Mouse (Mus musculus) thymus, postnatal 4 days (tissue): ENCODE data around the gene Vamp8.
A peak's percentile ranks its signal among the peaks of the same experiment; 100 is the strongest.

Experiments
- DNase-seq: peaks from one replicate; pipeline ENCODE4 v3.0.0; 2021

Vamp8 gene

DNA sequence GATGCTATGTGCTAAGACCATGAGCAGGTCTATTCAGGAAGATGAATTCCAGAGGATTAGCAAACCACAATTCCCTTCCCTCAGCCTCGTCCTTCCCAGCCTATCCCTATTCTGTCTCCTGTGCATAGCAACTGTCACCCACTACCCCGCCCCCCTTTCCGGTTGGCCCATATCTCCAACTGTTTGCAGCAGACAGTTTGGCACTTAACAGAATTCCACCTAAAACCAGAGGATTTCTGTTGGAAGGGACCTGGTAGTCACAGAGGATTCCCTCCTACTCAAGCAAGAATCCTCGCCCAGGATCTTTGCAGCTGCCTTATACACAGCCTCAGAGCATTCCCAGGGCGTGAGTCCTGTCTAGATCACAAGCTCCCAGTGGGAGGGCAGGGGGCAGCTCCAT lies 19.4 kb downstream of the Vamp8 start:
- no peak for DNase-seq

DNA sequence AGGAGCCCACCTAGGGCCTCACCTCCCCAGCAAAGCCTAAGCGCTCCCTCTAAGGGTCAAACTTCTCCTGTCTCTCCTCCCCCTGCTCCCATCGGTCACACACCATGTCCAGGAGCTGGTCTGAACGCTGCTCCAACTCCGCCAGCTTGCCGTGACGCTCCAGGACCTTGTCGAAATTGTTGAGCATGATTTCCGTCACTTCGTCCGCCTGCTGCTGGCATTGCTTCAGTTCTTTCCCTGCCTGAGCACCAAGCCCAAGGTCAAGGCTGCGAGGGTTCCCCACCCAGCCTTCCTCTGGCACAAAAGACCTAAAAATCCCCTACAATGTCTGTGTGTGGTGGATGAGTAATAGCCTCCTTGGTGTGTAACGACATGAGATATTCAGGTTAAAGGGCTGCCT lies 20.4 kb downstream of the Vamp8 start:
- no peak for DNase-seq

- DNase-seq = no peak
These were observed 20.9 kb downstream of the Vamp8 start for GRCm38 (mm10) chr6:72369557-72369956.

DNA sequence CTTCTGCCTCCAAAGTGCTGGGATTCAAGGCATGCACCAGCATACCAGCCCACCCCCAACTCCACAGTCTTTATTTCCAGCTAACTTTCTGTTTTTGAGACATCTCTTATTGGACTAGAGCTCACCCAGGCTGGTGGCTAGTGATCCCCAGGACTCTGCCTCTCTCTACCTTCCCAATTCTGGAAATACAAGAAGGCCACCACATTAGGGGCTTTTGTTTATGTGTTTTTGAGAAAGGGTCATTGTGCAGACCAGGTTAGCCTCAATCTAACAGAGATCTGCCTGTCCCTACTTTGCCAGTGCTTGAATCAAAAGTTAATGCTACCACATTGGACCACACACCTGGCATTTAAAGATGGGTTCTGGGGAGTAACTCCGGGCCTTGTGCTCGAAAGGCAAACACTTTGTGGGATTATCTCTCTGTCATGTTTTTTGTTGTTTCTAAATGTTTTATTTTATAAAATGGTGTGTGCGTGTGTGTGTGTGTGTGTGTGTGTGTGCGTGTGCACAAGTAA lies 23.0 kb downstream of the Vamp8 start:
- DNase-seq = no peak

GRCm38 (mm10) chr6:72366844-72367443 lies 23.6 kb downstream of the Vamp8 start, which contains the start of gene Rnf181:
Rnf181 (minus strand) TSS chr6:72366956.
- DNase-seq = no peak

DNA sequence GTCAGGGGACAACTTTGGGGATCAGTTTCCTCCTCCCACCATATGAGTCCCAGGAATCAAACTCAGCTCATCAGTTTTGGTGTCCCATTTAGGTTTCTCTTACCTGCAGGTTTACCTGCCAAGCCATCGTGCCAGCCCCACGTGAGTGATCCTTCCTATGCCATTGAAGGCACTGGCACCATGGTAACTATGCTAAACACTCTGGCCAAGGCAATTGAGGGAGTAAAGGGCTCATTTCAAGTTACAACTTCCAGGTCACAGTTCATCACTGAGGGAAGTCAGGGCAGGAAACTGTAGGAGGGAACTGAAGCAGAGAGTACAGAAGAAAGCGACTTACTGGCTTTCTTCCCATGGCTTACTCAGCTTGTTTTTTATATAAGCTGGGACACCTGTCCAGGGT lies 24.2 kb downstream of the Vamp8 start:
- DNase-seq = no peak

GRCm38 (mm10) chr6:72364985-72365384 lies 25.5 kb downstream of the Vamp8 start:
- DNase-seq = no peak

GRCm38 (mm10) chr6:72364009-72364408 lies 26.5 kb downstream of the Vamp8 start:
- no peak for DNase-seq

- peak; percentile 91 for DNase-seq
These were observed 28.1 kb downstream of the Vamp8 start for GRCm38 (mm10) chr6:72362132-72363028.

DNA sequence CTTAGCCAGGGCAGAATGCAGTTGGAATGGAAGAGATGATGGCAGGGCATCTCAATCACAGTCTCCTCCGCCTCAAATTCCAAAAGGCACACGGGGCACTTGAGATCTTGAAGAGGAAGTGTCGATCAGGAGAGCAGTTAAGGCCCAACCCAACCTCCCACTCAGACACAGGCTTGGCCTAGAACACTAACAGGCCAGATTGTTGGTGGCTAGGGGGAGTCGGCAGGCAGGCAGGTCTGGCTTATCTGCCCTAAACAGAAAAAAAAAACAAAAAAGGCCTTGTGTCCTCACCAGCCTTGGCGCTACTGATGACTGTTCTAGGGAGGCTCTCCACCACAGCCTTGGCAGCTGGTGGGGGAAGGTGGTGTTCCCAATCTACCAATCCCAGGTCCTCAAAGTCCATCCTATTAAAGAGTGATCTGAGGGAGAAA lies 29.4 kb downstream of the Vamp8 start:
- DNase-seq = no peak

DNA sequence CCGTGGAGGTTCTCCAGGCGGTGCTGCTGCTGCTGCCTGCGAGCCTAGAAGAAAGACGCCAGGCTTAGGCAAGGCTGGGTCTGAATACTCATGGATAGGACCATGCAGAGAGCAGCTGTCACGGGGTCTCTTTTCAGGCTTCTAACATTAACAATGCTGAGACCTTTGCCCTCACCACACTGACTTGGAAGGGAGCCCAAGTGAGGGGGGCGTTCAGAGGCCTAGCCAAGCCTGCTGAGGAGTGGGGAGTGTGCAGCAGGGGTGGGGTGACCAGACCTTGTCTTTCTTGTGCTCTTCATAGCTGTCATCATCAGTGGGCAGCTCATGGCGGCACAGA lies 29.9 kb downstream of the Vamp8 start:
- DNase-seq = no peak

GRCm38 (mm10) chr6:72359891-72360598 lies 30.5 kb downstream of the Vamp8 start:
- DNase-seq = no peak

GRCm38 (mm10) chr6:72359343-72359742 lies 31.2 kb downstream of the Vamp8 start:
- DNase-seq = no peak

DNA sequence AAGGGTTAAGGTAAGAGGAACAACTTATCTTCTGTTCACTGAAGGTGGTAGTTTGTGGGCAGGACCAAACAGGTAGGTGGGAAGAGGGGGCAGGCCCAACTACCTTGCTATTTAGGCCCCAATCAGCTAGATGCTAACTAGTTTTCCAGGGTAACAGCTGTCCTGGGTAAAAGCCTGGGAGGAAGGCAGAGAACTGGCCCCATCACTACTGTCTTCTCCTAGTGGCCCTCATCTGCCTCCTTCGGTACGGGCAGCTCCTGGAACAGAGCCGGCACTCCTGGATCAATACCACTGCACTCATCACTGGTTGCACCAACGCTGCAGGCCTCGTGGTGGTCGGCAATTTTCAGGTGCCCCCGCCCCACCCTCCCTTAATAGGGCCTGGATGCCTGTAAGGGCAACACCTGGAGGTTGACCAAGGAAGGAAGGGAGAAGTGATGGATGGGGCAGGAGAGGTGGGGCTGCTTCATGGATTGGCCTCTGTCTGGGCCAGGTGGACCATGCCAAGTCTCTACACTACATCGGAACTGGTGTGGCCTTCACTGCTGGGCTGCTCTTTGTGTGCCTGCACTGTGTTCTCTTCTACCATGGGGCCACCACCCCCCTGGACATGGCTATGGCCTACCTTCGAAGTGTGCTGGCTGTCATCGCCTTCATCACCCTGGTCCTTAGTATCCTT lies 32.3 kb downstream of the Vamp8 start:
- no peak for DNase-seq

- no peak for DNase-seq
These were observed 33.1 kb downstream of the Vamp8 start for GRCm38 (mm10) chr6:72357164-72358079.

GRCm38 (mm10) chr6:72356001-72356532 lies 34.4 kb downstream of the Vamp8 start:
- no peak for DNase-seq

DNA sequence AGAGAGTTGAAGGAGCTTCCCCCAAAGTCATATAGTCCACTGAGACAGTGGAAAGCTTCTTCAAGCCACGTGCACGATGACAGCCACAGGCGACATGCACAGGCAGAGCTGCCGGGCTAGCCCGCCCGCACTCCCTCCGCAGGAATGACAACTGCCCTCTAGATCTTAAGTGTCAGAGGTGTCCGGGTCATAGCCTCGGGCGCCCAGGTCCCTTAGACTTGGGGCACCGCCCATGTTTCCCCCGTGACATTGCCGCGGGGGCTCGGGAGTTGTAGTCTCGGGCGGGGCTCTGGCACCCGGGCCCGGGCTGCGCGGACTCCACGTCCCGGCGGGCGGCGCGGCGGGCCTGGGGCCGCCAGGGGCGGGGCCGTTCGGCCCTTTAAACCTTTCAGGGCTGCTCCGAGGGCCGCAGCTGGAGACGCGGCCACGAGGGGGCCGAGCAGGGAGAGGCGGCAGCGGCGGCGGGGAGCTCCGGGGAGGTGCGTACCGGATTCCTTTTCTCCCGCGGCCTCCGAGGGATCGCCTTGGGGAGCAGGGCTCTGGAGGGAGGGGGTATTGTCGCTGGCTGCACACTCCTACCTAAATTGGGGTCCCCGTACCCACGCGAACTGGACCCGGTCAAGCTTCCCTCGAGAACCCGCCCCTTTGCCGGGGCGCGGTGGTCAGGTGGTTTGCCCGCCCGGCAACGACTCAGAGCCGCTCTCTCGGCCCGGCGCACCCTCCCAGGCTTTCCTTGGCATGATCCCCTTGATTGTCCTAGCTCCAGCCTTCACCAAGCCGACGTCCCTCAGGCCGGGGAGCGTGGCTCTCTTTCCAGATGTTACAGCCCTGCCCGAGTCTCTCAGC lies 35.2 kb downstream of the Vamp8 start, which contains the start of gene Tmem150a:
Tmem150a (plus strand) TSS at position 382 of the 846 bp plus-strand sequence.
- DNase-seq = peak; percentile 73

GRCm38 (mm10) chr6:72354025-72354424 lies 36.5 kb downstream of the Vamp8 start:
- no peak for DNase-seq

- DNase-seq = no peak
These were observed 37.7 kb downstream of the Vamp8 start for GRCm38 (mm10) chr6:72352636-72353405.

DNA sequence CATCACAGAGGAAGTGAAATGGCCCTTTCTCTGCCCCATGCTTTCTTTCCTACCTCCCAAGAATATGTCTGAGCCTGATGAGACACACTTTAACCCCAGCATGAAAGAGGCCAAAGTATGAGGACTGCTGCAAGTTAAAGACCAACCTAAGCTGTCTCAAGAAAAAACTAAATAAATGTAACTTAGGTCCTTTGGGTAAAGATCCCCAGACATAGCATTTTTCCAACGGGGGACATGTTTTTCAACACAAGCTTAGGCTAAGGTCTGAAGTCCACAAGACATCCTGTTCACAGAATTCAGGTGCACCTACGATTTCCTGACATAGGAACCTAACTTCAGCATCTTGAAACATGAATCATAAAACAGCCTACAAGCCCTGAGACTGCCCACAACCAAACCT lies 40.3 kb downstream of the Vamp8 start:
- no peak for DNase-seq
